Mouse (Mus musculus): ENCODE measurements around the gene Cipc.

Gene Cipc

GRCm38 (mm10) chr12:86931919-86932574, 14.8 kb upstream of the Cipc start:
- peak; percentile 90 for DNase-seq

- peak; percentile 79 for DNase-seq
Observed at GRCm38 (mm10) chr12:86932575-86932952, 14.3 kb upstream of the Cipc start.

- DNase-seq: no peak
Observed at GRCm38 (mm10) chr12:86934748-86935147, 12.1 kb upstream of the Cipc start.

DNA sequence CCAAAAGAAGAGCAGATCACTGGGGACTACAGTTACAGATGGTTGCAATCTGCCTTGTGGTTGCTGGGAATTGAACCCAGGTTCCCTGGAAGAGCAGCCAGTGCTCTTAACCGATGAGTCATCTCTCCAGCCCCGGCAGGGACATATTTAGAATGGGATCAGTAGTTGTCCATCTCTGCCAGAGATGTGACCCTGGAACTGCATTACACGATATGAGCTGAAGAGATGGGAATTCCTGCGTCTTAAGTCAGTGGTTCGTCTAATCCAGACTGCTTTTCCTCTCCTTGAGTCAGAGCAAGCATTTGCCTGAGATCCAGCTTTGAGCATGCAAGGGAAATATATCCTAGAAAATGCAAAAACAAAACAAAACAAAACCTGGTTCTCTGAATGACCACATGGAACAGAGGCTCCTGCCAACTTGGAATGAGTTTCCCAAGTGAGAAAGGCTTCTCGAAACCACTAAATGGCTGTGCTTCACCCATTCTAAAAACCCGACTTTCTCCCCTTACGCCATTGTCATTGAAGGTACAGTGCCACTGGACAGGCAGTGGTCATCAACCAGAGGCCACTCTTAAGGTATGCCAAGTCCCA, 11.1 kb upstream of the Cipc start:
- DNase-seq: no peak

GRCm38 (mm10) chr12:86936587-86937343, 10.1 kb upstream of the Cipc start:
- DNase-seq: no peak

DNA sequence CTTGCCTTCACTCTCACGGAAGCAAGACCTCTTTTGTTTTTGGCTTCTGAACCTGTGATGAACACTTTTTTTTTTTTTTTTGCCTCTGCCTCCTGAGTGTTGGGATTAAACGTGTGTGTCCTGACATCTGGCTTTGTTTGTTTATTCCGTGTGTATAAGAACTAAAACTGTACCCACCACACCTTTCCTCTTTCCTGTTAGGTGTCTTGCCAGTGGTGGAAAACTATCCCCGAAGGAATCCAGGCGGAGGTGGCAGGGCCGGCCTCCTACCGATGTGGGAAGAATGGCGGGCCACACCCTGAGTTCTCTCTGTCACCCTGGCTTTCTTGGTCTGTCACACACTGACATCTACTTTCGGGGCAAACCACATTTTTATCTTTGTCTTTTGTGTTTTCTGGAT, 8.3 kb upstream of the Cipc start:
- no peak for DNase-seq

GRCm38 (mm10) chr12:86941173-86941572, 5.7 kb upstream of the Cipc start:
- DNase-seq: no peak

- DNase-seq: no peak
Observed at GRCm38 (mm10) chr12:86941734-86942486, 4.9 kb upstream of the Cipc start.

GRCm38 (mm10) chr12:86943421-86943820, 3.4 kb upstream of the Cipc start:
- DNase-seq: no peak

- DNase-seq: peak; percentile 66
Observed at GRCm38 (mm10) chr12:86945126-86945525, 1.7 kb upstream of the Cipc start.

DNA sequence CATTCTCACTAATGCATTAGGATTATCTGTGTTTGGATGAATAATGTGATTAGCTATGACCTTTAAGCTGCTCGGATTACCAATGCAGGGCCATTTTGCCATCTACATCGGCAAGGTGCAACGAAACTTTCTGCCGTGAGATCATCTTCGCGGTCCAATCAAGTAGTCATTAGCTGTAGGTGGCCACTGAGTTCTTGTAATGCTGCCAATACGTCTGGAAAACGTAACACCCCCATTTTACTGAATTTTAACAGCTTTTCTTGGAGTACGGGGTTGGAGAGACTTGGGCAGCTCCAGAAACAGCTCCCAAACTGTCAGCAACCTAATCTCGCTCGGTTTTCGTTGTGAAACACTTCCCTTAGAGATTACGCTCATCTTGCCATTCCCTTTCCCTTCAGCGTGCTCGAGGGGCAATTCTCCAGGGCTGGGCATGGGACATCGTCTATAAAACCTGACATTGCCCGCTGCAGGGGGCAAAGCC, 502 bp upstream of the Cipc start:
- DNase-seq: peak; percentile 33

- peak; percentile 83 for DNase-seq
Observed at GRCm38 (mm10) chr12:86947681-86948401, 998 bp downstream of the Cipc start.

DNA sequence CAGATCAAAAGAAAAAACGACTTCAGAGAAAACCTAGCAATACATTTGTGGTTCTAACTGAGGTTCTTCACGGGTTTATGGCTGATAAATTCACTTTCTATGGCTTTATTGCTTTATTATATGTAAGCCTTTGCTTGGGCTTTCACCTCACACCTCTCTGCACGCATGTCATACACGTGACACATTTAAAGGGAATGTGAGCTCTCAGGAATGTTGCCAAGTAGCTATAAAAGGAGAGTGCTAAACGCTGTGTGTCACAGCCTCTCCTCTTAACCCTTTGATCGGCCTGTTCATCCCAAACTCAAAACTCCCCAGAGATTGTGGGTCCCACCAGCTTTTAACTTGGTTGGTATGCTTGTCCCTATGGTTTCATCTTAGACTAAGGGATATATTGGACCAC, 1.8 kb downstream of the Cipc start:
- peak; percentile 71 for DNase-seq

- no peak for DNase-seq
Observed at GRCm38 (mm10) chr12:86949501-86949900, 2.7 kb downstream of the Cipc start.

DNA sequence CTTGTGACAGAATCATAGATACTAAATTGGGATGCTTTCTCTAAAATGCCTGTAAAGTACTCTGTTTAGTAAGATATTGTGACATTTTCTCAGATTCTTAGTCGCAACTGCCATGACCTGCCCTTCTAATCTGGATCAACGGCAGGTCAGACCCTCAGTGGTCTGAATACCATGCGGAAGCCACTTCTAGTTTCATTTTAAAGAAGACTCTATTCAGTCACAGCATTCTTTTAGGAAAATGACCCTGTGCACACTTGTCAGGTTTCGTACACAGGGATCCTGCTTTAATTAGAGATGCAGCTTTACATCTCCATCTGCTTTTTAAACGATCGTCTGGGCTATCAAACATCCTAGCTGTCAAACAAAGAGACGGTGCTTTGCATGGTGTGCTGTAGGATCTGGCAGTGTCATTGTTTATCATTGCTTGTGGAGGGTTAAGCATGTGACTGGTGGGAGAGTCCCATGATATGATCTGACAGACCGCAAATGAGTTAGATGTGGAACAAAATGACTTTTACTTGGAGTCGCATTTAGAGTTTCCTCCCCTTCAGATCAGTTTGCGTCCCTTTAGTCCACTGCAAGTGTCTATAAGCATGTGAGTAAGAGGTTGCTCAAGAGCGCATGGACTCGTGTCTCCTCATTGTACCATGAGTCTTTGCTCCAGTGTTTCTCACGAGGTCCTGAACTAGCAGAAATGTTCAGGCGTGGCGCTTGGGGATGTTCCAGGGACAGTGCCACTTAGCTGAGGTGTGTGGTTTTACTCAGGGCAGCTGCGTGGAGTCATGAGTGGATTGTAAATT, 3.5 kb downstream of the Cipc start:
- DNase-seq: no peak

GRCm38 (mm10) chr12:86950961-86951360, 4.1 kb downstream of the Cipc start:
- no peak for DNase-seq

DNA sequence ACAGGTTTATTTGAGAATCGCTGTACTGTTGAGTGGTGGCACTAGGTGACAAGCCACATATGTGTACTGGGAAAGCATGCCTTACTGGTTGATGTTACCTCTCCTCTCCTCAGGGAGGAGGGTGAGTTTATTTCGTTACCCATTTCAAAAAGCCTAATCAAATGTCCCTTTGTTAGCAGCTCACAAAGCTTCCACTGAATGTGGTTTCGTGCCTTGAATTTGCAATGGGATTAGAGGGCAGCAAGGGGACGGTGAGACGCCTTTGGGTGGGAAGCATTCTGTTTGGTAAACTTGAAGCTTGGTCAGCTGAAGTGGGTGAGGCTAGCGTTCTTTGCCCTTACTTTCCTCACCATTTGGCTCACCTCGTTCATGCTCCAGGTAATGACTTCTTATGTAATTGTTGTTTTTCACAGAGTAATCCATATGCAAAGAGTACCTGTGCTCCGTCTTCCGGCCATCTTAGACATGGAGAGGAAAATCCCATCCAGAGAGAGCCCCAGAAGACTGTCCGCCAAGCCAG, 5.5 kb downstream of the Cipc start:
- DNase-seq: peak; percentile 38

DNA sequence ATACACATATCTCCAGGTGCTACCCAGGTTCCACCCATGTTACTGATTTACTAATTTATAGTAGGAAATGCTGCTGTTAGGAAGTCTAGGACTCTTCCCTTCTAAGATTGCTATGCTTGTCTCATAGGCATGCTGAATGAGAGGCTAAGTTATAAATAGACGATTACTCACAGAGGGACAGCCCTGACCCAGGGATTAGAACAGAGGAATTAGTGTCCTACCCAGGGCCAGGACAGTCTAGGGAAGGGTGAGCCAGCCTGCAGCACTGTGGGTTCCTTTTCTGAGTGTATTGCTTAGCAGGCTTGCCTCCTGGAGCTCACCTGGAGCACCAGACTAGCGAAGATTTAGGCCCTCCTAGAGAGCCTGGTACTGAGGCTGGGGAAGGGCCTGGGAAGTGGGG, 9.1 kb downstream of the Cipc start:
- DNase-seq: no peak

DNA sequence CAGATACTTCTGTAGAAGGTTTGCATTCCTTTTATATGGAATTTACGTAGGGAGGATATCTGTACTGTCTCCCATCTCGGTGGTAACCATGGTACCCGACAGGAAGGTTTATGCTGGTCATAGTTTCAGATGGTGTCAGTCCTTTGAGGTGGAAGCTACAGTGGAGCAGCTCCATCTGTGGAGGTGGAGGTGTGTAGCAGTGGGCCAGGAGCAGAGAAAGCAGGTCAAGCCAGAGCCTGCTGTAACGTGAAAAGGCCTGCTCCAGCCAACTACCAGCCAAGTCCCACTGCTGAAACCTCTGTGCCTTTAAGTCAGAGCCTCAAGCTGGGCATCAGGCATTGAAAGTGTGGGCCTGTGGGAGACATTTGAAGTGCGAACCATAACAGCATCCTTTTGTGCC, 11.7 kb downstream of the Cipc start:
- DNase-seq: no peak

DNA sequence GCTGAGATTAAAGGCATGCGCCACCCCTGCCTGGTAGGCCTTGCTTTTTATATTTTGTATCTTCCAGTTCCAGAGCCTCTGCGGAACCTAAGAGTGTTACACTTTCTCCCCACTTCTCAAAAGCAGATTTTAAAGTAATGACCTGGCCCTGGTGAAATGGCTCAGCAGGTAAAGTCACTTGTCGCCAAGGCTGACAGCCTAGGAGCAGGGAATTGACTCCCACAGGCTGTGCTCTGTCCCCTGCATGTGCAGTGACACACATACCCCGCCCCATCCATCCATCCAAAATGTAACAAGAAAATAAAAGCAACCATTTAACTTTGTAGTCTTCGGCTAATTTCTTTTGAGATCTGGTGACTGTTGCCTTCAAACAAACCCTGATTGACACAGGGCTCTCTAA, 12.8 kb downstream of the Cipc start:
- DNase-seq: no peak

DNA sequence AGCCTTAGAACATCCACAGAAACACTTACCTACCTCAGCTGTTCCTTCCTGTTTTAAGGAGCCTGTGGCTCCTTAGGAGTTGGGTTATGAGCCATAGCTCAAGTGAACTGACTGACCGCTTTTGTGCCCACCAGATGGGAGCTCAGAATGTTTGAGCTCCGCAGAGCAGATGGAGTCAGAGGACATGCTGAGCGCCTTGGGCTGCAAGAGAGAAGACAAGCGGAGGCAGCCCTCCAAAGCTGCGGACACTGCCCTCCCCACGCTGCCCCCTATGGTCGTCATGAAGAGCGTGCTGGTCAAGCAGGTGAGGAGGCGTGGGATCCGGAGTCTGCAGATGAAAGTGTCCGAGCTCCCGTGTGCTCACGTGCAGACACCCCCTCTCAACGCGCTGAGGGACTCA, 13.3 kb downstream of the Cipc start:
- no peak for DNase-seq
